Mouse (Mus musculus): ENCODE measurements at regions not wholly inside any gene's neighbourhood (a gene's known extent, or its start where the extent isn't known, plus 50 kb on each side); places are given as distances from the start of the nearest gene placed in this dataset.

GRCm38 (mm10) chr2:115338178-115338577, 243.3 kb upstream of the BC052040 start:
- no peak for ATAC-seq (replicated peaks in 1 of 2; ENCODE audit: insufficient read depth in 1 of 2, low FRiP score in 2 of 2, low TSS enrichment in 1 of 2, low read depth in 1 of 2, poor library complexity in 2 of 2, severe bottlenecking in 2 of 2)

- ATAC-seq (replicated peaks in 1 of 2; ENCODE audit: insufficient read depth in 1 of 2, low FRiP score in 2 of 2, low TSS enrichment in 1 of 2, low read depth in 1 of 2, poor library complexity in 2 of 2, severe bottlenecking in 2 of 2): no peak
These were observed 242.5 kb upstream of the BC052040 start for GRCm38 (mm10) chr2:115339034-115339433.

DNA sequence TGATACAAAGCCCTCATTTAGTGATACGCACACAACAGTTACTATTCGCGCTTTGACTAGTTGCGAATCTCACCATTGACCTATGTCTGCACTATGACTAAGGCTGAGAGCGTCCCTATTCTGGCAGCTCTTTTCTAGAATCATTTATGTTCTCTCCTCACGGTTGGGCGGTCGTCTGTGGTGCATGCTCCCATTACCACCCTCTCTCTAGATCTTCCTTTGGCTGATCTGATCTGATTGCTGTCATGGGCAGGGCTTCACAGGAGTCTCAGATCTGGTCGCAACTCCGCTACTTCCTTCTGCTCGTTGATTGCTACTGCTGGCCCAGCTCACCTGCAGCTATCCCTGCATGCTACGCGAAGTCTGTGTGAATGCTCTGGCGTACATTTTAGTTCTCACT, 239.2 kb upstream of the BC052040 start:
- ATAC-seq (replicated peaks in 1 of 2; ENCODE audit: insufficient read depth in 1 of 2, low FRiP score in 2 of 2, low TSS enrichment in 1 of 2, low read depth in 1 of 2, poor library complexity in 2 of 2, severe bottlenecking in 2 of 2): no peak

- no peak for ATAC-seq (replicated peaks in 1 of 2; ENCODE audit: insufficient read depth in 1 of 2, low FRiP score in 2 of 2, low TSS enrichment in 1 of 2, low read depth in 1 of 2, poor library complexity in 2 of 2, severe bottlenecking in 2 of 2)
These were observed 235.0 kb upstream of the BC052040 start for GRCm38 (mm10) chr2:115346551-115346950.

DNA sequence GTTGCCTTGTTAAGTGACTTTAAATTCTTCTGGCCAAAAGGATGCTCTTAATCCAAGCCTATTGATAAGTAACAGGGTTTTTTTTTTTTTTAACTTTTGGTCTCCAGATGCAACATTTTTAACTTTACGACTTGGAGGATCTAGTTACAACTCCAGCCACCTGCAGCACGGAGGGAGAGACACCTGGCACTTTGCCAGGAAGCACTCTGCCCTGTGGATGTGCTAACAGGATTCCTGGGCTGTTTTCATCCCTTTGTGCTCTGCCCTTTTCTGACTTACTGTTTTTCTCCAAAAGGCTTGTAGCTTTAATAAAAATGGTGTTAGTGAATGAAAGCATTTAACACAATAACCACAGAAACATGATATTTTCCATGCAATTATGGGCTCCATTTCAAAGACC, 233.3 kb upstream of the BC052040 start:
- ATAC-seq (replicated peaks in 1 of 2; ENCODE audit: insufficient read depth in 1 of 2, low FRiP score in 2 of 2, low TSS enrichment in 1 of 2, low read depth in 1 of 2, poor library complexity in 2 of 2, severe bottlenecking in 2 of 2): no peak

GRCm38 (mm10) chr2:115371072-115371471, 210.4 kb upstream of the BC052040 start:
- no peak for ATAC-seq (replicated peaks in 1 of 2; ENCODE audit: insufficient read depth in 1 of 2, low FRiP score in 2 of 2, low TSS enrichment in 1 of 2, low read depth in 1 of 2, poor library complexity in 2 of 2, severe bottlenecking in 2 of 2)

DNA sequence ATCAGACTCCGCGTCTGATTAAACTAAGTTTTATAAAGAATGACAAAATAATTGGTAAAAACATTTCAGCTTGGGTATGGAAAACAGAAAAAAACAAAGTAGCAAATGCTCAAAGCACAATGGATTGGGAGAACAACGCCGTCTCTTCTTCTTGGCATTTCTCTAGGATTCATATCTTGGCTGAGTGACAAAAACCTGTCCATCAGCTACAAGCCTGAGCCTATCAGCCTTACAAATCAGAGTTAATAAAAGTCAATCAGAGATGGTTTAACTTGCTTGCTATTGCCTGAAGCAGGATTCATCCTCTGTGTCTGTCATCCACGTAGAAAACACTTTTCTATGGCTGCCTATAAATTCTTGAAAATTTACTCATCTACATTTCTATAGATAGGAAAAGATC, 206.2 kb upstream of the BC052040 start:
- no peak for ATAC-seq (replicated peaks in 1 of 2; ENCODE audit: insufficient read depth in 1 of 2, low FRiP score in 2 of 2, low TSS enrichment in 1 of 2, low read depth in 1 of 2, poor library complexity in 2 of 2, severe bottlenecking in 2 of 2)

DNA sequence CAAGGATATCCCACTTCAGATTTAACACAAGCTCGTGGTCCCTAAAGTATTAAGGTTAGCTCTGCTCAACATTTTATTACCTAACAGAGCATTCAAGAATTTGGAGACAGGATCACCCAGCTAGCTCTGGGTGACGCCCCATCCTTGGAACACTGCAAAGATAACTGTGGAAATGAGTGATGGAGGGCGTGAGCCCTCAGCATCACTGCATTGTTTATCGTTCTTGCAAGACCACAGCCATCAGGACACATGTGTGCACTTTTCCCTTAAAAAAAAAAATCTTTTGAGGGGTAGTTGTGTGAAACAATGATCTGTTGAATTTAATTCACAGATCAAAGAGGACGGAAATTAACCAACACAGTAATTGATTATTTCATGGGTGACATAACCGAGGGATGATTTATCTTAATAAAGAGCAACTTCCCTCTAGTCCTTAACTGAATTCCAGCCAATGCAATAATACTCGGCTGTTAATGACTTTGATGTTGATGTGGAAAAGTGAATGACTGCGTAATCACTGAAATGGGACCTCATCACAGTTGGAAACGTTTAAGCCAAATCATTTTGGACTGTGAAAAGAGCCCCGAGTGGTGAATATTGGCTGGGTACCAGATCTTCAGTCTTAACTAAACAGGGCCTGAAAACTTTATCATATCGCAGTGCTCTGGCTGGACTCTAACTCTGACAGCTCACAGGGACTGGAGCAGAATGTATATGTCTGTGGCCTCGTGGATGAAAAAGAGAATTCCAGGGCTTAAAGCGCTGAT, 196.9 kb upstream of the BC052040 start:
- no peak for ATAC-seq (replicated peaks in 1 of 2; ENCODE audit: insufficient read depth in 1 of 2, low FRiP score in 2 of 2, low TSS enrichment in 1 of 2, low read depth in 1 of 2, poor library complexity in 2 of 2, severe bottlenecking in 2 of 2)

DNA sequence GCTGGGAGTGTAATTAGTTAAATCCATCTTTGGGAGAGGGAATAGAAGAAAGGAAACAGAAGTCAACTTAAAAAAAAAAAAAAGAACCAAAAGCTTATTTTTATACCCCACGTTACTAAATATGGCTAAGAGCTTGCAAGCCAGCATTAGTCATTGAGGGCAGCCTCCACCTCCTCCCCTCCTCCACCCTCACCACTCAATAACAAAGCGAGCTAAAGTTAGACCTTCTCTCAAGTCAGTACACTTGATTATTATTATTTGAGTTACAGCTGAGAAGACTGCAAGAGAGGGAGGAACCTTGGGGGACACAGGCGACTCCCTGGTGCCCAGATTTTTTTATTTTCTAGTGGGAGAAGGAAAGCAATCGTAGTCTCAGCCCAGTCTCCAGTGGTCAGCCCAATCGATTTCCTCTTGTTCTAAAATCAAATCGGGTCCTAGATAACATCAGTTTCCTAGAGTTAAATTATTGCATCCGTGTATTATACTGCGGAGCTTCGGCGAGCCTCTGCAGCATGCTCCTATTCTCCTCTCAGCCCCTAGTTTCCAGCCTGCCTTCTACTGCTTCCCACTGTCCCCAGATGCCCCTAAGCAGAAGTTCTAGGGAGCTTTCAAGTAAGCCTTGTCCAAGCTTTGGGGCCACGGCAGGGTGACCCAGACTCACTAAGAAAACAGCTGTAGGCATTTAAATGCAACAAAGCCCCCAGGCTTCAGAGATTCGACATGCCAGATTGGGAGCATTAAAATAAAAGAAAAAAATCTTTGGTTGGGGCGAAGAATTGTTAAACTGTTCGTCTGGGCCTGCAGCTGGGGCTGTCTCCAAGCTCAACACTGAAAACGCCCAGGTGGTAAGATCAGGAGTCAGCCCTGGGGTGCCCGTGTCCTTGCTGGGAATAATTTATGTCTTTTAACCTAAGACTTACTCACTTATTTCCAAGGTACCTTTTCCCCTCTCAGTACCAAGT, 196.0 kb upstream of the BC052040 start:
- no peak for ATAC-seq (replicated peaks in 1 of 2; ENCODE audit: insufficient read depth in 1 of 2, low FRiP score in 2 of 2, low TSS enrichment in 1 of 2, low read depth in 1 of 2, poor library complexity in 2 of 2, severe bottlenecking in 2 of 2)

DNA sequence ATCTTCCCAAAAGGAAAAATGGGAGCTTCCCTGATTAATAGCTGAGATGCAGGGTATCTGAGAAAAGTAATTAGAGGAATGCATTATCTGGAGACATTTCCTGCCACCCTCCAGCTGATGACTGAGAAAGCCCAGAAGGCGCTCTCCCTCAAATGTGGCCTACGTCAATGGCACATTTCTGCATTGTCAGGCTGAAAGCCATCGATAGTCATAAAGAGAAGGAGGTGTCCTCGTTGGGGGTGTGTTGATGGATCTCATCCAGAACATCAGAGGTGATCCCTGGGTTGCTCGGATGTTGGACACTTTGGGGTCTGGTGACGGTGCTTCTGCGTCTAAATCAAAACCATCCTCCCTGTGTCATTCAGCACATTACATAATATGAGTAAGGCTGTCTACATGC, 189.9 kb upstream of the BC052040 start:
- no peak for ATAC-seq (replicated peaks in 1 of 2; ENCODE audit: insufficient read depth in 1 of 2, low FRiP score in 2 of 2, low TSS enrichment in 1 of 2, low read depth in 1 of 2, poor library complexity in 2 of 2, severe bottlenecking in 2 of 2)

- no peak for ATAC-seq (replicated peaks in 1 of 2; ENCODE audit: insufficient read depth in 1 of 2, low FRiP score in 2 of 2, low TSS enrichment in 1 of 2, low read depth in 1 of 2, poor library complexity in 2 of 2, severe bottlenecking in 2 of 2)
These were observed 189.3 kb upstream of the BC052040 start for GRCm38 (mm10) chr2:115392082-115392762.

- ATAC-seq (replicated peaks in 1 of 2; ENCODE audit: insufficient read depth in 1 of 2, low FRiP score in 2 of 2, low TSS enrichment in 1 of 2, low read depth in 1 of 2, poor library complexity in 2 of 2, severe bottlenecking in 2 of 2): no peak
These were observed 187.4 kb upstream of the BC052040 start for GRCm38 (mm10) chr2:115394091-115394490.

DNA sequence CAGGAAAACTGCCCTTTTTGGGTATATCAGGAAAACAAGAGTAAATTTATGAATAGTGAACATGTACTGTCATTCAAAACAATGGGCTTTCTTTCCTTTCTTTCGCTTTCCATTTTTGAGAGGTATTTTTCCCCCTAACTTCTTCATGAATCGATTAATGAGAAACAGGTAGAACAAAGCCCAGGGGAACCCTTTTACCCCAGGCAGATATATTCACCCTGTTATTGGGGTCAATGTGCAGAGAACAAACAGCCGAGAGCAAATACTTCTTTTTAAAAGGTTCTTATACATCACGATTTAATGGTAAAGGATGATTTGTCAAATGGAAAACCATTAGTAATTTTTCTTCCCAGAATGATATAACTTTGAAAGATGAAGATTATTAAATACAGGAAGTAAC, 183.0 kb upstream of the BC052040 start:
- ATAC-seq (replicated peaks in 1 of 2; ENCODE audit: insufficient read depth in 1 of 2, low FRiP score in 2 of 2, low TSS enrichment in 1 of 2, low read depth in 1 of 2, poor library complexity in 2 of 2, severe bottlenecking in 2 of 2): no peak

DNA sequence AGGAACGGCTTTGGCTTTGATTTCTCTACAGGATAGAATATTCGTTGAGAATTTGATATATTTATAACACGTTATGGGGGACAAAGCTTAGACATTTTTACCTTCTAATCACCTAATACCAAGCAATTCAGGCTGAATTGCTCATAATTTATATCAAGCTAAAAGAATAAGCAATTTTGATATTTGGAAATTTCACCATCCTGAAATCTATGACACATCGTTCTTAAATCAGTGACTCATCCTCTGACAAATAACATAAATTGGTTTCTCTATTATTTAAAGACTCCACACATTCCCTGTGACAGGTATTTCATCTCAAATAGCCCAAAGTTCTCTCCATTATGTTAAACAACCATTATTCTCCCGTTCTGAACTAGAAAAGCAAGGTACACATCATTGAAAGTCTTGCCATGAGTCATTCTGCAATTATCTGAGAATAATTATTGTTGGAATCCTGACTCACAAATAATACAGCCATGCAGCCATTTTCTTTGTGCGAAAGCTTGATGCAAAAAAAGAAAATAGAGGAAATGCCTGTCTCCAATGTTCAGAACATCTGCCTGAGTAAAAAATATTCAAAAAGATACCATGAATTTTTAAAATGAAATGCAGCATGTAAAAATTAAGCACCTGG, 182.3 kb upstream of the BC052040 start:
- no peak for ATAC-seq (replicated peaks in 1 of 2; ENCODE audit: insufficient read depth in 1 of 2, low FRiP score in 2 of 2, low TSS enrichment in 1 of 2, low read depth in 1 of 2, poor library complexity in 2 of 2, severe bottlenecking in 2 of 2)

DNA sequence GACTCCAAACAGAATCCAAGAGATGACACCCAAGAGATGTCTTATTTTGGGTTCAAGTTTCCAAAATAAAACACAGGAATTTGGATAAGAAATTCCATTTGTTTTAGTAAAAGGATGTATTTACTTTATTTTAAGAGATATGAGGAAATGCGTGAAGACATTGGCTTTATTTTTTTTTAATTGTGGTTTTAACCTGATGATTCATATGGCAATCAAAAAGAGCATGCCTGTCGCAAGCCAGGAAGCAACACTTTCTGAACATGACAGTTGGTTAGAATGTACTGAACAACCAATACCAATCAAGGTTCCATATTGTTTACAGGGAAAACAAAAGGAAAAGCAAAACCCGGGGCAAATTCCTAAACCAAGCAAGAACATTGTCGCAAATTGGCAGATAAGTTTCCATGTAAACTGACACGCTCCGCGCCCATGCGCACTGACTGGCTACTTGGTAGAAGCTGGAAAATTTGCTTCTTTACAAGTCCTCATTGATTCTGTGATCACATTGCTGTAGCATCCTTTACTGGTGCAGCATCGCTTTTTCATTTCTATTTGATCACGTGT, 181.4 kb upstream of the BC052040 start:
- no peak for ATAC-seq (replicated peaks in 1 of 2; ENCODE audit: insufficient read depth in 1 of 2, low FRiP score in 2 of 2, low TSS enrichment in 1 of 2, low read depth in 1 of 2, poor library complexity in 2 of 2, severe bottlenecking in 2 of 2)

DNA sequence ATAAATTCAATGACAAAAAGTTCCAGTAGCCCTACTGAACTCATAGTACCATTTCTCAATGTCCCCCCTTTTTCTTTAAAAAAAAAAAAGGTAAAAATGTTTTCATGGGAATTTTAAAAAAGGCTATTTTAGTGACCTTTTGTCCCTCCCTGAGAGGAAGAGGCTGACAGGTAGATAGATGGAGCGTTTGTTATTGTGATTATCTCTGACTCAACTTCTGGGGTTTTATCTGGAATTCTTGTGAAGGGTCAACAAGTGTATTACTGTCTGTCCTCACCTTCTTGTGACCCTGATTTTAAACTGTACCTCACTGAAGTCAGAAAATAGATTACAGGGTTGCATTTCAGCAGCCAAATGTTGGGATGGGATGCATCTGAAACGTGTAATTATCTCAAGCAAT, 179.3 kb upstream of the BC052040 start:
- ATAC-seq (replicated peaks in 1 of 2; ENCODE audit: insufficient read depth in 1 of 2, low FRiP score in 2 of 2, low TSS enrichment in 1 of 2, low read depth in 1 of 2, poor library complexity in 2 of 2, severe bottlenecking in 2 of 2): no peak

DNA sequence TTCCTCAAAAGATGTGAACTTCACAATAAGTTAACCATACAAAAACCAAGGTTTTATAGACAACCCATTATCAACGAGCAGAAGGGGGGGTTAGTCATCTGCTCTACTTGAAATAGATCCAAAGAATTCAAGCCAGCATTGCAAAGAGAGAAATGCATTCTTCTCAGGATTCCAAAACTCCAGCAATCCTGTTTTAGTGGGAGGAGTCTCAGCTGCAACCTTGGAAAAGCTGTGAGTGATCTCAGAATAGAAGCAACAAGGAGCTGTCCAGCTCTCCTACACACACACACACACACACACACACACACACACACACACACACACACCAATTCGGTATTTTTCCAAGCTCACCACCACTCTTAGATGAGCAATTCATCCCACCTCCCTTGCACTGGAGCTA, 149.0 kb upstream of the BC052040 start:
- ATAC-seq (replicated peaks in 1 of 2; ENCODE audit: insufficient read depth in 1 of 2, low FRiP score in 2 of 2, low TSS enrichment in 1 of 2, low read depth in 1 of 2, poor library complexity in 2 of 2, severe bottlenecking in 2 of 2): no peak
